Mouse (Mus musculus): ENCODE results near the gene Tbx6. TPM values are rescaled to one million over a fixed set of nuclear protein-coding genes. Genes with fewer than 3 reads are reported as not detected.

The Tbx6 gene
- total and polyA plus RNA-seq, 3 experiments, result 0.31 to 3.4 (median 0.75) TPM

- no peak for DNase-seq
These were observed 36.3 kb downstream of the Tbx6 start for GRCm38 (mm10) chr7:126817595-126817994.

GRCm38 (mm10) chr7:126818818-126819217, 37.5 kb downstream of the Tbx6 start:
- DNase-seq, result no peak

GRCm38 (mm10) chr7:126821835-126822511, 40.7 kb downstream of the Tbx6 start:
- peak; percentile 88 for DNase-seq

GRCm38 (mm10) chr7:126822741-126823140, 41.5 kb downstream of the Tbx6 start:
- DNase-seq, result peak; percentile 63

GRCm38 (mm10) chr7:126823202-126823711, 42.0 kb downstream of the Tbx6 start:
- no peak for DNase-seq

GRCm38 (mm10) chr7:126823940-126824339, 42.7 kb downstream of the Tbx6 start:
- no peak for DNase-seq

GRCm38 (mm10) chr7:126825403-126825802, 44.1 kb downstream of the Tbx6 start:
- no peak for DNase-seq

GRCm38 (mm10) chr7:126825952-126826351, 44.7 kb downstream of the Tbx6 start:
- DNase-seq, result no peak

- no peak for DNase-seq
These were observed 50.3 kb downstream of the Tbx6 start, which contains the start of gene 4930451I11Rik for GRCm38 (mm10) chr7:126831539-126831938. 4930451I11Rik (minus strand) TSS chr7:126831639.

- DNase-seq, result peak; percentile 77
These were observed 50.8 kb downstream of the Tbx6 start for GRCm38 (mm10) chr7:126832036-126832598.

- DNase-seq, result no peak
These were observed 52.0 kb downstream of the Tbx6 start for GRCm38 (mm10) chr7:126833294-126833693.

Other genes with a start within 250 kb of the Tbx6 start
Only the 30 nearest of the 32 such genes appear.
- 100 to 1,000 TPM; 236 to 240 TPM for gene Eif3c, start 215.1 kb upstream of the Tbx6 start, total RNA-seq (2021)
- 97.2 and 133 TPM in 2 replicates for gene Eif3c, start 215.1 kb upstream of the Tbx6 start, polyA plus RNA-seq (2012; rRNA removed)
- gene Apobr, start 196.5 kb upstream of the Tbx6 start, total RNA-seq (2021), result 1 to 10 TPM; 2.0 to 4.7 TPM
- gene Apobr, start 196.5 kb upstream of the Tbx6 start, polyA plus RNA-seq (2012; rRNA removed), result 5.3 and 7.5 TPM in 2 replicates
- 10 to 100 TPM; 33.2 to 47.4 TPM for gene Cln3, start 195.7 kb upstream of the Tbx6 start, total RNA-seq (2021)
- 52.8 and 56.1 TPM in 2 replicates for gene Cln3, start 195.7 kb upstream of the Tbx6 start, polyA plus RNA-seq (2012; rRNA removed)
- gene Il27, start 186.5 kb upstream of the Tbx6 start, total RNA-seq (2021), result not detected
- 0.13 and 0.19 TPM in 2 replicates for gene Il27, start 186.5 kb upstream of the Tbx6 start, polyA plus RNA-seq (2012; rRNA removed)
- gene Nupr1, start 150.6 kb upstream of the Tbx6 start, total RNA-seq (2021), result 10 to 100 TPM; 22.9 to 26.3 TPM
- 2.8 and 4.4 TPM in 2 replicates for gene Nupr1, start 150.6 kb upstream of the Tbx6 start, polyA plus RNA-seq (2012; rRNA removed)
- gene Sgf29, start 132.2 kb upstream of the Tbx6 start, total RNA-seq (2021), result 10 to 100 TPM; 39.9 to 49.7 TPM
- 64.5 and 74.4 TPM in 2 replicates for gene Sgf29, start 132.2 kb upstream of the Tbx6 start, polyA plus RNA-seq (2012; rRNA removed)
- 10 to 100 TPM; 48.1 to 52.7 TPM for gene Sult1a1, start 105.1 kb upstream of the Tbx6 start, total RNA-seq (2021)
- 29.3 and 34.3 TPM in 2 replicates for gene Sult1a1, start 105.1 kb upstream of the Tbx6 start, polyA plus RNA-seq (2012; rRNA removed)
- 100 to 1,000 TPM; 101 to 104 TPM for gene Bola2, start 86.1 kb upstream of the Tbx6 start, total RNA-seq (2021)
- gene Bola2, start 86.1 kb upstream of the Tbx6 start, polyA plus RNA-seq (2012; rRNA removed), result 44.1 and 48.7 TPM in 2 replicates
- gene Slx1b, start 85.7 kb upstream of the Tbx6 start, total RNA-seq (2021), result 10 to 100 TPM; 11.3 to 13.5 TPM
- 35.0 and 35.7 TPM in 2 replicates for gene Slx1b, start 85.7 kb upstream of the Tbx6 start, polyA plus RNA-seq (2012; rRNA removed)
- gene Coro1a, start 73.7 kb upstream of the Tbx6 start, total RNA-seq (2021), result 10 to 100 TPM; 11.6 to 24.3 TPM
- gene Coro1a, start 73.7 kb upstream of the Tbx6 start, polyA plus RNA-seq (2012; rRNA removed), result 49.5 and 67.1 TPM in 2 replicates
- 100 to 1,000 TPM; 139 to 169 TPM for gene Mapk3, start 21.9 kb upstream of the Tbx6 start, total RNA-seq (2021)
- 242 and 299 TPM in 2 replicates for gene Mapk3, start 21.9 kb upstream of the Tbx6 start, polyA plus RNA-seq (2012; rRNA removed)
- gene Gdpd3, start 15.1 kb upstream of the Tbx6 start, total RNA-seq (2021), result 1 to 10 TPM; 2.4 TPM
- gene Gdpd3, start 15.1 kb upstream of the Tbx6 start, polyA plus RNA-seq (2012; rRNA removed), result 10.2 and 10.3 TPM in 2 replicates
- 100 to 1,000 TPM in 1 of 2 experiments, 10 to 100 TPM in 1; 92.8 to 136 TPM for gene Ypel3, start 4.5 kb upstream of the Tbx6 start, total RNA-seq (2021)
- 970 and 1,207 TPM in 2 replicates for gene Ypel3, start 4.5 kb upstream of the Tbx6 start, polyA plus RNA-seq (2012; rRNA removed)
- gene Ppp4c, start 11.0 kb downstream of the Tbx6 start, total RNA-seq (2021), result 10 to 100 TPM; 77.4 to 86.0 TPM
- gene Ppp4c, start 11.0 kb downstream of the Tbx6 start, polyA plus RNA-seq (2012; rRNA removed), result 89.8 and 92.4 TPM in 2 replicates
- gene Fam57b, start 16.2 kb downstream of the Tbx6 start, total RNA-seq (2021), result 10 to 100 TPM; 16.4 to 21.0 TPM
- 27.8 and 40.9 TPM in 2 replicates for gene Fam57b, start 16.2 kb downstream of the Tbx6 start, polyA plus RNA-seq (2012; rRNA removed)
- gene 4930451I11Rik, start 50.2 kb downstream of the Tbx6 start, total RNA-seq (2021), result not detected
- gene 4930451I11Rik, start 50.2 kb downstream of the Tbx6 start, polyA plus RNA-seq (2012; rRNA removed), result not detected in 2 replicates
- gene Doc2a, start 65.9 kb downstream of the Tbx6 start, total RNA-seq (2021), result under 1 TPM; 0.40 to 0.52 TPM
- 0.52 and 0.83 TPM in 2 replicates for gene Doc2a, start 65.9 kb downstream of the Tbx6 start, polyA plus RNA-seq (2012; rRNA removed)
- 10 to 100 TPM in 1 of 2 experiments, 1 to 10 TPM in 1; 8.2 to 16.3 TPM for gene Hirip3, start 80.5 kb downstream of the Tbx6 start, total RNA-seq (2021)
- gene Hirip3, start 80.5 kb downstream of the Tbx6 start, polyA plus RNA-seq (2012; rRNA removed), result 1.4 and 2.9 TPM in 2 replicates
- gene Ino80e, start 80.9 kb downstream of the Tbx6 start, total RNA-seq (2021), result 10 to 100 TPM; 42.5 to 44.5 TPM
- 73.8 and 75.0 TPM in 2 replicates for gene Ino80e, start 80.9 kb downstream of the Tbx6 start, polyA plus RNA-seq (2012; rRNA removed)
- gene Taok2, start 103.2 kb downstream of the Tbx6 start, total RNA-seq (2021), result 10 to 100 TPM; 60.6 to 66.8 TPM
- 136 and 169 TPM in 2 replicates for gene Taok2, start 103.2 kb downstream of the Tbx6 start, polyA plus RNA-seq (2012; rRNA removed)
- gene Tmem219, start 141.4 kb downstream of the Tbx6 start, total RNA-seq (2021), result 10 to 100 TPM; 28.1 to 35.4 TPM
- gene Tmem219, start 141.4 kb downstream of the Tbx6 start, polyA plus RNA-seq (2012; rRNA removed), result 242 and 243 TPM in 2 replicates
- 10 to 100 TPM; 25.9 to 26.8 TPM for gene Kctd13, start 147.4 kb downstream of the Tbx6 start, total RNA-seq (2021)
- 52.0 and 52.9 TPM in 2 replicates for gene Kctd13, start 147.4 kb downstream of the Tbx6 start, polyA plus RNA-seq (2012; rRNA removed)
- gene Asphd1, start 168.1 kb downstream of the Tbx6 start, total RNA-seq (2021), result 1 to 10 TPM in 1 of 2 experiments, under 1 TPM in 1; 0.66 to 2.2 TPM
- gene Asphd1, start 168.1 kb downstream of the Tbx6 start, polyA plus RNA-seq (2012; rRNA removed), result 2.0 and 2.5 TPM in 2 replicates
- gene Sez6l2, start 169.1 kb downstream of the Tbx6 start, total RNA-seq (2021), result 100 to 1,000 TPM in 1 of 2 experiments, 10 to 100 TPM in 1; 87.4 to 126 TPM
- gene Sez6l2, start 169.1 kb downstream of the Tbx6 start, polyA plus RNA-seq (2012; rRNA removed), result 33.4 and 42.4 TPM in 2 replicates
- 100 to 1,000 TPM; 102 to 107 TPM for gene Cdipt, start 194.4 kb downstream of the Tbx6 start, total RNA-seq (2021)
- gene Cdipt, start 194.4 kb downstream of the Tbx6 start, polyA plus RNA-seq (2012; rRNA removed), result 239 and 259 TPM in 2 replicates
- gene Cdiptos, start 194.6 kb downstream of the Tbx6 start, total RNA-seq (2021), result 1 to 10 TPM; 1.6 TPM
- 0.43 and 1.4 TPM in 2 replicates for gene Cdiptos, start 194.6 kb downstream of the Tbx6 start, polyA plus RNA-seq (2012; rRNA removed)
- 100 to 1,000 TPM; 115 to 145 TPM for gene Mvp, start 233.1 kb downstream of the Tbx6 start, total RNA-seq (2021)
- 95.3 and 172 TPM in 2 replicates for gene Mvp, start 233.1 kb downstream of the Tbx6 start, polyA plus RNA-seq (2012; rRNA removed)
- gene Pagr1b, start 235.0 kb downstream of the Tbx6 start, total RNA-seq (2021), result 1 to 10 TPM in 1 of 2 experiments, not detected in 1; 1.3 TPM
- 1.7 and 2.0 TPM in 2 replicates for gene Pagr1b, start 235.0 kb downstream of the Tbx6 start, polyA plus RNA-seq (2012; rRNA removed)
- gene Pagr1a, start 235.9 kb downstream of the Tbx6 start, total RNA-seq (2021), result 10 to 100 TPM; 16.4 to 20.3 TPM
- gene Pagr1a, start 235.9 kb downstream of the Tbx6 start, polyA plus RNA-seq (2012; rRNA removed), result 0.66 and 13.1 TPM in 2 replicates
- gene Gm42742, start 239.6 kb downstream of the Tbx6 start, total RNA-seq (2021), result 10 to 100 TPM; 19.9 to 29.2 TPM
- 13.7 and 28.4 TPM in 2 replicates for gene Gm42742, start 239.6 kb downstream of the Tbx6 start, polyA plus RNA-seq (2012; rRNA removed)